Mouse (Mus musculus) liver, embryonic 16.5 days (tissue): ENCODE results near the gene Ctsa. TPM values are rescaled to one million over a fixed set of nuclear protein-coding genes. Genes with fewer than 3 reads are reported as not detected.
A peak's percentile ranks its signal among the peaks of the same experiment; 100 is the strongest.
"Not testable (repeated sequence)": the region's sequence is repeated elsewhere in the genome, so short reads cannot be mapped to it uniquely, and the experiment has no call there.

ENCODE experiments used
- ATAC-seq: fragments of 200-750 bp; cut with Nextera tagmentation; 2 replicates; pipeline ENCODE4 v1.8.0; 2017; ENCODE audit warnings: low read depth, mild to moderate bottlenecking, moderate number of reproducible peaks, moderate library complexity
- H3K27ac ChIP-seq: fragments of 300-500 bp; sonication (generic); 2 replicates; pipeline ENCODE4 v1.5.1; 2014; ENCODE audit warnings: mild to moderate bottlenecking, low read length
- H3K27me3 ChIP-seq: fragments of 300-500 bp; sonication (generic); 2 replicates; pipeline ENCODE4 v1.6.1; 2014; ENCODE audit warnings: low read depth, low read length, mixed read lengths; ENCODE audit not compliant: control insufficient read depth, insufficient read depth
- H3K36me3 ChIP-seq: fragments of 300-500 bp; sonication (generic); 2 replicates; pipeline ENCODE4 v1.6.1; 2014; ENCODE audit warnings: mild to moderate bottlenecking; ENCODE audit not compliant: control insufficient read depth, insufficient read depth
- H3K4me1 ChIP-seq: fragments of 300-500 bp; sonication (generic); 2 replicates; pipeline ENCODE4 v1.6.1; 2014; ENCODE audit warnings: low read depth, low read length, mixed read lengths; ENCODE audit not compliant: control insufficient read depth
- H3K4me2 ChIP-seq: fragments of 300-500 bp; sonication (generic); 2 replicates; pipeline ENCODE4 v1.6.1; 2014; ENCODE audit warnings: low read depth, low read length, mixed read lengths
- H3K4me3 ChIP-seq: fragments of 300-500 bp; sonication (generic); 2 replicates; pipeline ENCODE4 v1.5.1; 2014; ENCODE audit warnings: low read depth, mild to moderate bottlenecking, low read length
- H3K9ac ChIP-seq: fragments of 300-500 bp; sonication (generic); 2 replicates; pipeline ENCODE4 v1.6.1; 2014; ENCODE audit warnings: low read depth, low read length
- H3K9me3 ChIP-seq: fragments of 300-500 bp; sonication (generic); replicated peaks from 2 replicates; pipeline ENCODE4 v1.6.1; 2016; ENCODE audit warnings: low read length; ENCODE audit not compliant: control insufficient read depth
- WGBS: fragments of 180-500 bp; shearing (Covaris S2); extraction: QIAGEN DNeasy Blood & Tissue Kit; methylation state at CpG from one replicate; pipeline ENCODE4 v1.1.7; 2014; ENCODE audit not compliant: insufficient replicate concordance; 5-methylcytosine and 5-hydroxymethylcytosine counted together
- polyA plus RNA-seq: library from polyadenylated mRNA; unstranded; fragments of >200 nt; fragmentation: Nextera tagmentation; extraction: Ambion mirVana; gene quantifications from 2 replicates; pipeline ENCODE4 v1.2.1, GENCODE M21; 2015

Gene Ctsa
- polyA plus RNA-seq, 1 experiment from 2014 or later, result 92.5 TPM

DNA sequence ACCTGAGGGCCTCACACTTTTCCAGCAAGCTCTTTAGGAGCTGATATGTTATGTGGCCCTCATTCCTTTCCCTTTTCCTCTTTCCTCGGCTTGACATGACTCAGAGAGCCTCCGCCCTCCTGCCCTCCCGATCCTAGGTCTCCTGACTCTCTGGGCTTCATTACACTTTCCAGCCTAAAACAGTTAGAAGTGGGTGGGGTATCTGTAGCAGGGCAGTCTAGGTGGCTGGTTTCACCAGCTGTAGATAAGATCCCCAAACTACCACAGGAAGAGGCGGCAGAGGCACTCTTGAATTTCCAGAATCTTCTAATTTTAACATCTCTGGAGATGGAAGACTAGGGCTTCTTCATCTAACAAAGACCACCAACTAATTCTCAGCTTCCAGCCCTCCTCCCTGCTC is 31.9 kb downstream of the Ctsa start:
- Histone ChIP-seq H3K36me3 (no peaks in the 10 kb centered on the region), H3K27ac (no peak overlapping the region), H3K4me1 (peaks cover 3% of the 10 kb centered on the region), H3K4me3 (no peak overlapping the region), H3K9ac (no peak overlapping the region), H3K9me3 (no peaks in the 10 kb centered on the region), H3K4me2 (no peak overlapping the region), H3K27me3 (no peaks in the 10 kb centered on the region)
- no peak for ATAC-seq
- WGBS, result 30% methylated on average over 4 of the region's 4 CpGs

DNA sequence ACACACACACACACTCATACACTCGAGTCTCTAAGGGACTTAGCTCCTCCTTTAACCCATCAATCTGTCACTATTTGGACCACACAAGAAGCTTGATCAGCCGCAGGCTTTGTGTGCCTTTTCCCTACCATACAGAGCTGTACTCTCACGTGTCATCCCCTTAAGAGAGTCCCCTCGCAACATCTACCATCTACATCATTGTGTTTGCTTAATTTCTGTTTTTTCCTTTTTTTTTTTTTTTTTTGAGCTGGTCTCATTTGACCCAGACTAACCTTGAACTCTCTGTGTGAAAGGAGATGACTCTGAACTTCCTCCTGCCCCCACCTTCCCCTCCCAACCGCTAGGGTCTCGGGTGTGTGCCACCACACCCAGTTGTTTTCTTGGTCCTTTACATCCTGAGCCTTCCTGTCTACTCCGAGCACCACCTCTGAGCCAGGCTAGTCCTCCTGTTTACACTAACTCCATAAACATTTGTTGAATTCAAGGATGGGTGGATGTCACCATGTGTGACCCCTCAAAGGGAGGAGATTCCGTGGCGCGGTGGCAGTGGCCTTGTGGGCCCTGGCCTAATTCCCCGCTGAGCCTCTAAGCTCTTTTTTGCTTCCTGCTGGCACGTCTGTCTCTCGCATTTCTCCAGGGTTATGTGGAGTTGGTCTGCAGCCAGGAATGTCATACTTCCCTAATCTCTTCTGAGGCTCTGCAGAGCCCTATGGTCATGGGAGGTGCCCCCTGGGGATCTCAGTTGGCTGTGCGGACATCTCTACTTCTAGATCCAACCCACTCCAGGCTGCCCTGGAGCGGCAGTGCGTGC is 34.3 kb downstream of the Ctsa start:
- no peak overlapping the region for H3K4me2 ChIP-seq
- ATAC-seq, result peak; percentile 42
- H3K4me1 ChIP-seq, result no peaks in the 10 kb centered on the region
- H3K4me3 ChIP-seq, result no peak overlapping the region
- H3K9ac ChIP-seq, result no peak overlapping the region
- H3K9me3 ChIP-seq, result no peaks in the 10 kb centered on the region
- no peaks in the 10 kb centered on the region for H3K36me3 ChIP-seq
- H3K27ac ChIP-seq, result no peak overlapping the region
- WGBS, result 46% methylated on average over 16 of the region's 16 CpGs
- H3K27me3 ChIP-seq, result no peaks in the 10 kb centered on the region

DNA sequence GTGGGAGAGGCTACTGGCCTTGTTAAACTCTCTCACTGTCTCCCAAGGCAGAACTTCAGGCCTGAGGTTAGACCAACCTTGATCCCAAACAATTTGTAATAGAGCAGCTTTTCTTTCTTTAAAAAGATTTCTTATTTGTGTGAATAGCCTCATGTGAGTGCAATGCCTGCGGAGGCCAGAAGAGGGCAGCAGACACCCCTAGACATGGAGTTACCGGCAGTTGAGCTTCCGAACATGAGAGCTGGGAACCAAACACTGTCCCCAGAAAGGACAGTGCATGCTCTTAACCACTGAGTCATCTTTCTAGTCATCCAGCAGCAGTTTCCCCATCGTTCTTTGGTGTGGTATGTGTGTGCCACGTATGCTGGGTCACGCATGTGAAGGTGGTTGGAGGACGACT is 34.9 kb downstream of the Ctsa start:
- 83% methylated on average over 7 of the region's 7 CpGs for WGBS
- ATAC-seq, result no peak

DNA sequence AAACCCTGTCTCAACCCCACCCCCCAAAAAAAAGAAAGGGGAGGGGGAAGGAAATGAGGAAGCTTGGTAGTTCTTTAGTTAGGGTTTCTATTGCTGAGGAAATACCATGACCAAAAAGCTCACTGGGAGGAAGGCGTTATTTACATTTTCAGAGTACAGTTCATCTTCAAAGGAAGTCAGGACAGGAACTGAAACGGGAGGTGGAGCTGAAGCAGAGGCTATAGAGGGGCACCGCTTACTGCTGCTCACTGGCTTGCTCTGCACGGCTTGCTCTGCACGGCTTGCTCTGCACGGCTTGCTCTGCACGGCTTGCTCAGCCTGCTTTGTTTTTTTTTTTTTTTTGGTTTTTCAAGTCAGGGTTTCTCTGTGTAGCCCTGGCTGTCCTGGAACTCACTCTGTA is 35.8 kb downstream of the Ctsa start:
- no peak overlapping the region for H3K4me3 ChIP-seq
- no peaks in the 10 kb centered on the region for H3K9me3 ChIP-seq
- H3K4me2 ChIP-seq, result no peak overlapping the region
- WGBS, result 27% methylated on average over 7 of the region's 7 CpGs
- H3K36me3 ChIP-seq, result no peaks in the 10 kb centered on the region
- H3K4me1 ChIP-seq, result no peaks in the 10 kb centered on the region
- H3K27ac ChIP-seq, result no peak overlapping the region
- no peaks in the 10 kb centered on the region for H3K27me3 ChIP-seq
- no peak overlapping the region for H3K9ac ChIP-seq
- ATAC-seq, result peak; percentile 33; the same call in 1 of the 2 replicates

More for the DNA sequence above, 34.9 kb downstream of the Ctsa start:
- Histone ChIP-seq H3K9me3 (no peaks in the 10 kb centered on the region), H3K27me3 (no peaks in the 10 kb centered on the region), H3K27ac (no peak overlapping the region), H3K9ac (no peak overlapping the region), H3K36me3 (no peaks in the 10 kb centered on the region), H3K4me2 (no peak overlapping the region), H3K4me3 (no peak overlapping the region), H3K4me1 (no peaks in the 10 kb centered on the region)

DNA sequence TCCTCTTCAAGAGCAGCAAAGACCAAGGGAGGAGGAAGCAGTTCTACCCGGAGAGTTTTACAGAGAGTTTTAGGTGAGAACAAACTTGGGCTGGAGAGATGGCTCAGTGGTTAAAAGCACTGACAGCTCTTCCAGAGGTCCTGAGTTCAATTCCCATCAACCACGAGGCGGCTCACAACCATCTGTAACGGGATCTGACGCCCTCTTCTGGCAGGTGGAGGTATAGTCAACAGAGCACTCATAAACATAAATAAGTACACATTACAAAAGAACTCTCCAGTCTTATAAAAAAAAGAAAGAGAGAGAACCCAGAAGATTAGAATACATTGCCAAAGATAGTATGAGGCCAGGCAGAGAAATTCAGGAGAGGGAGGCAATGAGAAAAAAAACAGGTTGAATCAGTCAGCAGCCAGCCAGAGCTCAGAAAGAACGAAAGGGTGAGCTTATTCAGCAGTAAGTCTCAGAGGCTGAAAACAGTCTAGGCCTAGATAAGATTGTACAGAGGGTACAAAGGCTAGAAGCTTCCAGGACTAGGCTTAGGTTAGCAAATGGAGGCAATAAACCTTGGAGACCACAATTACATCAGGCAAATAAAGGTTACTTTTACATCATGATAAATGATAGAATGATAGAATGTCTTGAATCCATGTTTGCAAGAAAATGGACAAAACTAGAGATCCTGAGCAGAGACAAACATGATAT is 39.1 kb downstream of the Ctsa start:
- ATAC-seq, result no peak
- Histone ChIP-seq H3K9ac (no peak overlapping the region), H3K4me1 (no peaks in the 10 kb centered on the region), H3K27me3 (no peaks in the 10 kb centered on the region), H3K27ac (no peak overlapping the region), H3K9me3 (no peaks in the 10 kb centered on the region), H3K4me3 (no peak overlapping the region), H3K4me2 (no peak overlapping the region), H3K36me3 (no peaks in the 10 kb centered on the region)
- WGBS, result 45% methylated on average over 6 of the region's 6 CpGs

DNA sequence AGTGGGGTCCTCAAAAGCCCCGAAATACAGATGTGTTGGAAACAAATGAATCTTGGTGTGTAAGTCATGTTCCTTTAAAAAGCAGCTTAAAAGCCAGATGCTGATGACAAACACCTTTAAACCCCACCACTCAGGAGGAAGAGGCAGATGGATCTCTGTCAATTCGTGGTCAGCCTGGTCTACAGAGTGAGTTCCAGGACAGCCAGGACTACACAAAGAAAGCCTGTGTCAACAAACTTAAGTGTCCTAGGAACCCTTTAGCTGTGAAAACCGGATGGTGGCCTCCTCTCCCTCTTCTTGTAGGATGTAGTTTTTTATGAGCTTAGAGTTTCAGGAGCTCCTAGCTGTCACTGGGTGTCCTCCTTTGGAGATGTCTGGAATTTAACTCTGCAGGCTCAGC is 40.9 kb downstream of the Ctsa start:
- no peak overlapping the region for H3K4me2 ChIP-seq
- no peak overlapping the region for H3K9ac ChIP-seq
- H3K27me3 ChIP-seq, result no peaks in the 10 kb centered on the region
- 0 out of 2 replicates have a peak, but pooled peaks cover 2% of the 10 kb centered on the region for H3K36me3 ChIP-seq
- H3K27ac ChIP-seq, result no peak overlapping the region
- no peaks in the 10 kb centered on the region for H3K9me3 ChIP-seq
- 20% methylated on average over 3 of the region's 3 CpGs for WGBS
- peaks cover 7% of the 10 kb centered on the region for H3K4me1 ChIP-seq
- ATAC-seq, result no peak
- no peak overlapping the region for H3K4me3 ChIP-seq

DNA sequence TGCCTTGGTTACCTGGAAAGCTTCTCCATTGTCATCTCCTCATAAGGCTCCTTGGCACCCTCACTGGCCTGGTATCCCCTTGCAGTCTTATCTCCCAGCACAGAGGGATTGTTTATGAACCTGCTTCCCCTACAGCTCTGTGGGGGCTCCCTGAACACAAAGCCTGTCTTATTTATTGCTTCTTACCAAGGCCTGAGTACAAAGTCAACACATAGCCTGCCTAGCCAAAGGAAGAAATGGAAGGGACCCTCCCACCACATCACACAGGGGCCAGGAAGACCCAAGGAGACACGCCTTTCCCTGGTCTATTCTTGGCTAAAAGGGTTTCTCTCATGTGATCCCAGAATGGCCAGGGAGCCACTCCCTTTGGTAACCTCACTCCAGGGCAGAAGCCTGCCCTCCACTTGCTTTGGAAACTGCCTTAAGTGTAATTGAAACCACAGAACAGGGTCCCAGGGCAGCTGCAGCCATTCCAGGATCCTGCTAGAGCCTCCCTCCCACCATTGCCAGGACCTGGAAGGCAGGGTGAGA is 41.6 kb downstream of the Ctsa start:
- no peak overlapping the region for H3K27ac ChIP-seq
- peaks cover 10% of the 10 kb centered on the region for H3K4me1 ChIP-seq
- H3K9me3 ChIP-seq, result no peaks in the 10 kb centered on the region
- 34% methylated on average over 1 of the region's 1 CpGs for WGBS
- H3K27me3 ChIP-seq, result no peaks in the 10 kb centered on the region
- 0 out of 2 replicates have a peak, but pooled peaks cover 2% of the 10 kb centered on the region for H3K36me3 ChIP-seq
- H3K4me3 ChIP-seq, result no peak overlapping the region
- H3K4me2 ChIP-seq, result no peak overlapping the region
- no peak overlapping the region for H3K9ac ChIP-seq
- no peak for ATAC-seq

DNA sequence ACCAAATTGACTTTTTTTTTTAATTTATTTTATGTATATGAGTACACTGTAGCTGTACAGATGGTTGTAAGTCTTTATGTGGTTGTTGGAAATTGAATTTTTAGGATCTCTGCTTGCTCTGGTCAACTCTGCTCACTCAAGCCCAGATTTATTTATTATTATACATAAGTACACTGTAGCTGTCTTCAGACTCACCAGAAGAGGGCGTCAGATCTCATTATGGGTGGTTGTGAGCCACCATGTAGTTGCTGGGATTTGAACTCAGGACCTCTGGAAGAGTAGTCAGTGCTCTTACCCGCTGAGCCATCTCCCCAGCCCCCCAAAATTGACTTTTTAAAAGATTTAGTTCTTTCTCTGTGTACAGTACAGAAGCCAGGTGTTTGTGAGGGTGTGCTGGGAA is 43.0 kb downstream of the Ctsa start:
- not testable (repeated sequence) for H3K4me3 ChIP-seq, H3K27ac ChIP-seq, H3K27me3 ChIP-seq, H3K9me3 ChIP-seq, H3K9ac ChIP-seq, H3K36me3 ChIP-seq, ATAC-seq, H3K4me2 ChIP-seq
- H3K4me1 ChIP-seq, result peaks cover 13% of the 10 kb centered on the region
- WGBS, result 39% methylated on average over 2 of the region's 2 CpGs
